In genomic region chr8:84687705-84688100, GRCm38 (mm10) we compare ENCODE assay signal across 7 mouse cellular contexts. TPM values are rescaled to one million over a fixed set of nuclear protein-coding genes. Genes with fewer than 3 reads are reported as not detected.
DNase-seq lines count a peak whose midpoint lies in the region; ATAC-seq and TF ChIP-seq lines count a peak whose summit lies in the region.

Gene Nacc1 (minus strand): TSS chr8:84687862.

- intact Hi-C loops in gastrocnemius, postnatal 14 days (cut with DNase I; ENCODE audit: low total_unique reads) = no loop called here
- intact Hi-C loops in left cerebral cortex, postnatal 14 days (cut with DNase I) = no loop called here

- DNase-seq in adipocyte (ENCODE audit: low spot score) = peak; percentile 91
- peak; percentile 92 for DNase-seq in gastrocnemius, postnatal 14 days
- DNase-seq in left cerebral cortex, postnatal 14 days (ENCODE audit: low spot score in 2 of 2) = peak; percentile 82 to 88
- DNase-seq in right cerebral cortex, postnatal 36 days (ENCODE audit: low spot score in 2 of 2) = peak; percentile 75 to 79

- no peak for TF ChIP-seq CTCF in cortical plate, adult 2 months (IDR thresholded peaks at IDR 0.05; ENCODE audit: extremely low read depth, insufficient read depth, low read length)

- no peak for TF ChIP-seq POLR2A in cortical plate, adult 2 months (IDR thresholded peaks at IDR 0.05; ENCODE audit: extremely low read depth, insufficient read depth, low read length)

- ATAC-seq in inflammation-experienced regulatory T-cells, adult 6 months = peak; percentile 80
- ATAC-seq in megakaryocyte-erythroid progenitor cell, adult 5-6 weeks (replicated peaks; ENCODE audit: low FRiP score, low TSS enrichment, poor library complexity, severe bottlenecking) = peak; percentile 71

- peak within 1 kb of the TSS; percentile 74 for H3K4me3 ChIP-seq in cortical plate, adult 2 months (ENCODE audit: insufficient read depth, low read length)

- H3K27ac ChIP-seq in cortical plate, adult 2 months (ENCODE audit: insufficient read depth, low read length) = peak within 1 kb of the TSS; percentile 80

- H3K4me1 ChIP-seq in cortical plate, adult 2 months (ENCODE audit: control insufficient read depth, insufficient read depth, low read length) = peaks cover 15% of the 10 kb centered on the region

RNA-seq across cellular contexts. Expression of gene Nacc1, which starts in this region (rescaled TPM):
- polyA plus RNA-seq in cortical plate, adult 2 months (2012; rRNA removed) = 86.5 and 86.7 TPM in 2 replicates
- total RNA-seq in gastrocnemius, postnatal 14 days (2021) = 10 to 100 TPM; 25.7 to 33.6 TPM
- 1 to 10 TPM; 9.2 to 9.5 (median 9.4) TPM for polyA plus RNA-seq in inflammation-experienced regulatory T-cells, adult 6 months (2017; shearing (Covaris generic))
- total RNA-seq in left cerebral cortex, postnatal 14 days (2021) = 10 to 100 TPM; 90.2 to 91.9 TPM
- 71.6 and 76.7 TPM in 2 replicates for total RNA-seq in megakaryocyte-erythroid progenitor cell, adult 5-6 weeks (2014; fragmentation: Nextera tagmentation)
- 35.8 and 51.5 TPM in 2 replicates for total RNA-seq in megakaryocyte-erythroid progenitor cell, adult 5-6 weeks (2017)

Comparison
In these comparisons a context has a peak if more than half of its experiments do, and no peak if none do; other contexts are left out.
1. Peak in every context shown above with its lines: DNase-seq, ATAC-seq, H3K4me3 ChIP-seq and H3K27ac ChIP-seq.